Mouse (Mus musculus) gastrocnemius, adult 2 months (tissue): ENCODE results near the gene Entpd2. TPM values are rescaled to one million over a fixed set of nuclear protein-coding genes. Genes with fewer than 3 reads are reported as not detected.

Source experiments
- DNase-seq: peaks from one replicate; pipeline ENCODE4 v3.0.0; 2022
- H3K27ac ChIP-seq: fragments of 200-600 bp; 2 replicates; pipeline ENCODE4 v1.8.1; 2022; ENCODE audit warnings: mild to moderate bottlenecking
- H3K4me3 ChIP-seq: fragments of 200-600 bp; 2 replicates; pipeline ENCODE4 v1.8.1; 2022; ENCODE audit warnings: mild to moderate bottlenecking, moderate library complexity
- CTCF ChIP-seq: fragments of 200-600 bp; IDR thresholded peaks from 2 replicates; pipeline ENCODE4 v1.8.1; 2022; ENCODE audit warnings: antibody characterized with exemption, mild to moderate bottlenecking, moderate library complexity
- intact Hi-C: fragments of 180-260 bp; cut with DNase I; formaldehyde crosslinking; loops from one replicate; pipeline ENCODE4 v1.15.1; 2025
- long read RNA-seq, 2 experiments: library from polyadenylated mRNA; stranded (forward); transcript quantifications; one replicate each; pipeline ENCODE4 v2.0.0; 2021
- total RNA-seq, 2 experiments: library from RNA; stranded (reverse); gene quantifications; 2 replicates each; pipeline ENCODE4 v1.2.3; 2021

The Entpd2 gene
- total RNA-seq = 1 to 10 TPM; 6.5 to 8.8 TPM
- long read RNA-seq, experiment 1, transcript Entpd2-201 (9 exons, 1,935 nt) = major isoform, 14 of 18 reads
- long read RNA-seq, experiment 1, partial matches to known transcripts = 3 of 18 reads
- long read RNA-seq, experiment 1, other reads (novel, unspliced or antisense) = 1 of 18 reads
- long read RNA-seq, experiment 2, transcript Entpd2-201 (9 exons, 1,935 nt) = major isoform, 10 of 11 reads
- long read RNA-seq, experiment 2, partial matches to known transcripts = 0 of 11 reads
- long read RNA-seq, experiment 2, other reads (novel, unspliced or antisense) = 1 of 11 reads

DNA sequence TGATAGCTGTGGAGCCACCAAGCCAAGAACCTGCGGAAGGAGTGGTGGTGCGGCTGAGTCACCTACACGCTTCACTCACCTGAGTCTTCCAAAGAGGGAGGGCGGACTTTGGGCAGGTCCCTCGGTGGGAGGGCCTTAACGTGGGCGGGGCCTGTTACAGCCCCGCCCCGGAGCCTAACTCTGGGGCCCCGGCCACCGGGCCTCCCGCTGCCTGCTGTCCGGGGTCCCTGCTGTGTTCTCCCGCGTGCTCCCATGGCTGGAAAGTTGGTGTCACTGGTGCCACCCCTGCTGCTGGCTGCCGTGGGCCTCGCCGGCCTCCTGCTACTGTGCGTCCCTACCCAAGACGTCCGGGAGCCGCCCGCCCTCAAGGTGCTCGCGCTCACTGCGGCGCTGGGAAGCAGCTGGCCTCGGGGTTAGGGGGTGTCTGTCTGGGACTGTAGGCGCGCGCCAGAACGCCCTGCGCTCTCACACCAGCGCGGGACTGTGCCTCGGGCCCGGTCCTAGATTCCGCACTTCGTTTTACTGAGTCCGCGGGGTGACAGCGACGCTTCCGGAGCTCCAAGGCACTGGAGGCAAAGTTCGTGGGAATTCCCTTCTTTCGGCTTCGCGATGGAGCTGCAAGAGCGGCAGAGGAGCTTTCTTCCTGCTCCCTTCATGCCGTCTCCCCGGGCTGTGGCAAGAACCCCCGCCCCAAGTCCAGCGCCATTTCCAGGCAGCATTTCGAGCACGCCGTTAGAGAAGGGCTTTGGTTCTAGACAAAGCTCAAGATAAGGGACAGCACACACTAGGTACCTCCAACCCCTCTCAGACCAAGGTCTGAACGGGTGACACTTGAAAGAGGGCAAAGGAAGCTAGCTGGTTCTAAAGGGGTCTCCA lies at the start of gene Entpd2:
TSS of gene Entpd2 (plus strand) at position 154 of the 876 bp plus-strand sequence.
- peak; percentile 30; the same call in 1 of the 2 replicates for TF ChIP-seq CTCF
- Histone ChIP-seq H3K4me3 (peak within 1 kb of the TSS; percentile 79), H3K27ac (peak within 1 kb of the TSS; percentile 79)
- intact Hi-C loops = no loop called here
- peak; percentile 63 for DNase-seq

DNA sequence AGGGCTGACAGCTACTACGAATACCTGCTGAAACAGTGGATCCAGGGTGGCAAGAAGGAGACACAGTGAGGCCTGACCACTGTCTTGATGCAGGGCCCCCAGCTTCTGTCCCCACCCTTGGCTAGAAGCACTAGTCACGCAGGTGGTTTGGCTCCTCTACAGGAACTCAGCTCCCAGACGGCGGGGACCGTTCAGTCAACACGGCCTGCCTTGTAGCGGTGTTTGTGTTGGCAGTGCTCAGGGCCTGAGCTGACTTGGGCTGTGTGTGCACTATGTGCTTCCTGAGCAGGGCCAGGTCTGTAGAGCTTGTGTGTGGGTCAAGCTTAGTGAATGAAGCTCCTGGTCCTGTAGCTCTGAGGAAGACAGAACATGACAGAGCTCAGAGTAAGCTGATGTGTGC lies 47.5 kb upstream of the Entpd2 start:
- no peak overlapping the region for H3K27ac ChIP-seq
- no peak for TF ChIP-seq CTCF
- intact Hi-C loops = no loop called here
- no peak overlapping the region for H3K4me3 ChIP-seq
- no peak for DNase-seq

DNA sequence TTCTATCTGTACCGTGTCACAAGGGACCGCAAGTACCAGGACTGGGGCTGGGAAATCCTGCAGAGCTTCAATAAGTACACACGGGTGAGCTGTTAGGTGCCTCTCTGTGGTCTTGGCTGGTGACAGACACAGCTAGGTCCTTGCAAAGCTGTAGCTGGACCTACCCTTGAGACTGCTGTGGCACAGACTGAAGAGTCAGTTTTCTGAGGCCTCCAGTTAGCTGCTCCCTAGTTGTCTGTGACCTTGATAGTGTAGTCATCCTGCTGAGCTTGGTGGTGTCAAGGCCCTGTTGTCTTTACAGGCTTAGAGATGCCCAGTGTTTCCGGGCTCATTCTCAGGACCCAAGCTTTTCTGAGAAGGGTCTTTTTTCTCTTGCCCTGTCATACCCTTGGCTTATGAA lies 46.2 kb upstream of the Entpd2 start:
- no peak for DNase-seq
- no peak overlapping the region for H3K27ac ChIP-seq
- intact Hi-C loops = no loop called here
- H3K4me3 ChIP-seq = no peak overlapping the region
- TF ChIP-seq CTCF = no peak

DNA sequence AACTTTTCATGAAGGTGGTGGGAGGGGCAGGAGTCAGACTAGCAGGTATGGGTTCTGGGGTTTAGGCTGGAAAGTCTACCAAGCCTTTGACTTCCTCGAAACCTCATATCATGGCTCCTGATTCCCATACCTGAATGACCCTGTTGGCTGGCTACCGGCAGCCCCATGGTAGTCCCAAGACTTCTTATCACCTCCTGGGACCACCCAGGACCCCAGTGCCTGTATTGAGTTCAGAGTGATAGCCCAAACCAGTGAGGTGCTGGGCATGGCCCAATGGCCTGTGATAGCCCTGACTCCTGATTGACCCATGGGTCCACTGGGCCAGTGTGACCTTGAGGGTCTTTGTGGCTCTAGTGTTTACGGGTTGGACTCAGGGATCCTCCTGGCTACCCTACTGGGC lies 45.0 kb upstream of the Entpd2 start:
- Histone ChIP-seq H3K27ac (no peak overlapping the region), H3K4me3 (no peak overlapping the region)
- intact Hi-C loops = no loop called here
- no peak for DNase-seq
- TF ChIP-seq CTCF = no peak

DNA sequence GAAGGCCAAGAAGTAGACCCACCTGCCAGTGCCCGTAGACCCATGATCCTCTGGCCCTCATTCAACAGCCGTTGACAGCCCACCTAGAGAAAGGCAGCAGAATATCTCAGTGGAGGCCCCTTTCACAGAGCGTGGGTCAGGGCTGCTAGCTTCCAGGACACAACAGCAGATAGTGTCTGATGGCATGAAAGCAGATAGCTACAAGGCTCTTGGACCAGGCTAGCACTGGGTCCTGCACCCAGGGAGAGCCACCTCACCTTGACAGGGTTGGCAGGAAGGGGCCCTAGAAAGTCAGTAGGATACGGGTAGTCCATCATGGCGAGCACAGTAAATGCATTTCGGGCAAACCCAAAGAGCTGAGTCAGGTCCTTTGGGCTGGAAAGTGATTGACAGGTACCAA lies 41.5 kb upstream of the Entpd2 start:
- Histone ChIP-seq H3K4me3 (no peak overlapping the region), H3K27ac (no peak overlapping the region)
- no peak for DNase-seq
- no peak for TF ChIP-seq CTCF
- intact Hi-C loops = no loop called here

DNA sequence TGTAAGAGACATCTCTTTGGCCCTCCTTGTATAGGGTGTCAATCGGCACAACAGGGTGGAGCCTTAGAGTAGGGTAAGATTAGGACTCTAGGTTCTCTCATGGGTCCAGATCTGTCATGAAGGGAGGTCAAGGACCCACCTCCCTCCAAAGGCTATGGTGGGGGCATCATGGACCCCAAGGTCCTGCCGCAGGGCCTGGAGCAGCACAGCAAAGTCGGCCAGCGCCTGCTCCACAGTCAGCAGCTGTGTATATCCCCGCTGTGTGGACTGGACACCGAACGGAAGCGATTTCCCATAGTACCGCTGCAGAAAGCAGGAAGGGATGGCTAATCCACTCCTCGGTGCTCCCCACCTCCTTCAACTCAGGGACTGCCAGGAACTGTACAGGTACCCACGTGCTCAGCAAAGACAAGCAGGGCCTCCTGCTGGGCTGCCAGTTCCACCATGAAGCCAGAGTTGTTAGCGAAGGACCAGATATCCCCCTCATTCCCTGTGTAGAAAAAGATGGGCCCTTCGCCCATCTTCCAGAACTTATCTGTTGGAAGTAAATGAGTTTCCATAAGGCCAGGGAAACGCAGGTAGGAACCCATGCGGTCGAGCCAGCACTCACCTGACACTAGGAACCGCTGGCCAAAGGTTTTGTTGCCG lies 40.1 kb upstream of the Entpd2 start:
- no peak for TF ChIP-seq CTCF
- no peak for DNase-seq
- Histone ChIP-seq H3K27ac (peak overlapping the region; percentile 64; the same call in 1 of the 2 replicates), H3K4me3 (peak overlapping the region; percentile 86)
- intact Hi-C loops = no loop called here

DNA sequence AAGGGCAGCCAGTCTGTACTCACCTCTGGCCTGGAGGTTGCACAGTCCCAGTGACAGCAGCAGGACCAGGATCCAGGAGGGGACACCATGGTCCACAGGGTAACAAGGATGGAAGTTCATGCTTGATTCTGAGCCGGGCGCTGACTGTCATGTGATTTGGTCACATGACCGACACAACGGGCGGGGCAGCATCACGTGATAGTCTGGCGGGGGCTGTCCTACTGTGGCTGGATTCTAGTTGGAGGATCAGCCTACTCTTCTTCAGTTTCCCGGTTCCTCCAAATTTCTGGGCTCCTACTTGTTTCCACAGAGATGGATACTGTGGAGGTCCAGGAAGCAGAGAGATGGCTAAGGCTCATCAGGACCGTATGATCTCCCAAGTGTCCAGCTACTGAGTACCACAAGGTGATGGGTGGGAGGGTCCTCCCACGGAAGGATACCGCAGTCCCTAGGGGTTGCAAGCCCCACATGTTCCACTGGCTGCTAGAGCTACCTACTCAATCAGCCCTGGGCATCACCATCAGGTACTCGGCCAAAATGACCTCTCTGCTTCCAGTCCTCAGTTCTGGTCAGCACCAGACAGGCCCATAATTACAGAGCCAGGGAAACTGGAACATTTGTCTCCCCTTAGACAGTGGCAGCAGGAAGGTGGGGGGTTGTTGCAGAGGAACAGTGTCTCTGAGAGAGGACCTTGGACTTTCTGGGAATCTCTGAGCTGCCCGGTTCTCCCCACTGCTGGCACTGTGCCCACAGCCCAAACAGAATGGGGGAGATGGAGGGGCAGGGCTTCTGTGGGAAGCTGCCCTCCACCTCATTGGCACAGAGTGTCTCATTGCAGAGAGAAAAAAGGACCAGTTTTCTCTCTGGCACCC lies 39.2 kb upstream of the Entpd2 start, which contains the start of gene Dpp7:
TSS of gene Dpp7 (minus strand) at position 152 of the 872 bp plus-strand sequence.
- TF ChIP-seq CTCF = no peak

DNA sequence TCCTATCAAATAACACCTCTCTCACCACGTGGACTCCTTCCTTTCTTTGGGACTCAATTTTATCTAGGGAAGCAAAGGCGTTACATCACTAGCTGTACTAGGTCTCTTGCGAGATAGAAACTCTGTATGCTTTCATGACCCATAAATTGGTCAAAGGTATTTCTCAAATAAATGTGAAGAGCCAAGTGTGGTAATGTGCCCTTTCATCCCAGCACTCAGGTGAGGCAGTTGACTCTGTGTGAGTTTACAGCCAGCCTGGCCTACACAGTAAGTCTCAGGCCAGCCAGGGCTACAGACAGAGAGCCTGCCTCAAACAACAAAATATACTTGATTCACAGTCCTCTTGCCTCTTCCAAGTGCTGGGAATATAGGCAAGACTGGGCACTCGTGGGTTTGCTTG lies 35.8 kb upstream of the Entpd2 start:
- DNase-seq = no peak
- H3K4me3 ChIP-seq = no peak overlapping the region
- no peak for TF ChIP-seq CTCF
- intact Hi-C loops = no loop called here
- no peak overlapping the region for H3K27ac ChIP-seq

More for the DNA sequence above, 39.2 kb upstream of the Entpd2 start, which contains the start of gene Dpp7:
- intact Hi-C loops = no loop called here
- Histone ChIP-seq H3K27ac (peak within 1 kb of the TSS; percentile 64), H3K4me3 (peak within 1 kb of the TSS; percentile 86)
- peak; percentile 90 for DNase-seq

DNA sequence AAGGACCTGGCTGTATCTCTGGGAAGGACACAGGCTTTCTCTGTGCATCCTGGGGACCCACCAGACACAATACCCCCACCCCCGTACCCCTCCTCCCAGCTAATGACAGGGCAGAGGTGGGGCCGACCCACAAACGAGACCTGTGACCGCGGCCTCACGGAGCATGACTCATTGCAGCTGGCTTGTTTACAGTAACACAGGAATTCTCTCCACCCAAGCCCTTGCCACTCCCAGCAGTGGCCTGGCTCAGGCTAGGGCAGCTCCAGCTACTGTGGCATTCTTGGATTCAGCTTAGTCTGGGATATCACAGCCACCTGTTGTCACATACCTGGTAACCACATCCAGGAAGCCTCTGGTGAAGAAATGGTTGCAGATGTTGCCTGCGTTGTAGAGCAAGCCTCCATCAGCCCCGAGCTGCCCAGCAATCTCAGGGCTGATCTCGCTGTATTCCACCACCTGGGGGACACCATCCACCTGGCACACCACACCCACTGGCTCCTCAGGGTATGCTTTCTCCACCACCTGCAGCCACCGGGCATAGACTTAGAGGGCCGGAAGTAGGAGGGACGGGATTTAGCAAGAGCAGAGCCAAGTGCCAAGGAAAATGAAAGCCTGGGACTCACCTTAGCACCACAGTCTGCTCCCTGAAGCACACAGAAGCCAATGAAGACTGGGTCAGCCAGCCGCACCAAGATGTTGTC lies 32.0 kb upstream of the Entpd2 start:
- Histone ChIP-seq H3K4me3 (peak overlapping the region; percentile 90; the same call in 1 of the 2 replicates), H3K27ac (no peak overlapping the region)
- no peak for TF ChIP-seq CTCF
- DNase-seq = no peak
- intact Hi-C loops = no loop called here

DNA sequence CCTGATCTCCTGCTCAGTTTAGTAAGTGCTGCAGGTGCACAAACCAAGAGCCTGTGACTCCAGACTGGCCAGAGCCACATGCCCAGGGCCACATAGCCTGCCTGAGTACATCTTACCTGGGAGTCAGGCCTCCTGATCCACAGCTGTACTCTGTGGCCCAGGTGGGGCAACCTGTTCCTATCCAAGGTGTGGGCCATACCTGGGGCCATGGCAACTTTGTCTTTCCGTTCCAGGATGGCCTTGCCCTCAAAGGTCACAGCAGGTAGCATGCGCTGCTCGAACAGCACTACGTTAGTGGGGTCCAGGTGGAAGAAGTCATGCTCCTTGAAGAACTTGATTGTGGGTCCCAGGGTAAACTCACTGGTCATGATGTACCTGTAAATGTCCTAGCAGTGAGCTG lies 31.4 kb upstream of the Entpd2 start:
- Histone ChIP-seq H3K27ac (no peak overlapping the region), H3K4me3 (peak overlapping the region; percentile 90)
- no peak for TF ChIP-seq CTCF
- no peak for DNase-seq
- intact Hi-C loops = no loop called here

DNA sequence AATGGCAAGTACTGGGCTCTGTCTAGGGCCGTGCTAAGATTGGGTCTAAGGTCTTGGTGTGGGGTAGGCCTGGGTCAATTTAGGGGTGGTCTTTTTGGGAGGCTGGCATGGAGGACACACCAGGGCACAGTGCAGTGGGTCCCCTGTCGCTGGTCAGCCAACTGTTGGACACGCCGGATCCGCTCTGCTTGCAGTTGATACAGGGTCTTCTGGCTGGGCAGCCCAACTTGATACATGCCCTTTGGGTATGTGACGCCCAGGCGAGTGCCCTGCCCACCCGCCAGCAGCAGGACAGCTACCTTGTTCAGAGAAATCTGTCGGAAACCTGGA lies 30.9 kb upstream of the Entpd2 start:
- peak overlapping the region; percentile 90 for H3K4me3 ChIP-seq
- TF ChIP-seq CTCF = no peak
- intact Hi-C loops = no loop called here
- DNase-seq = no peak
- peak overlapping the region; percentile 67 for H3K27ac ChIP-seq
